Mouse (Mus musculus) CD4-positive, CD25-positive, alpha-beta regulatory T cell, adult 2 months (primary cell): Measurements from ENCODE around the gene Zbtb14.

Experiments used
- DNase-seq: peaks from one replicate; pipeline ENCODE4 v3.0.0-alpha.2; 2012; ENCODE audit warnings: low read depth, low spot score

The Zbtb14 gene

GRCm38 (mm10) chr17:69382511-69383100 lies at the start of gene Zbtb14:
TSS of gene Zbtb14 (plus strand) at chr17:69383050.
- DNase-seq: peak; percentile 96

- DNase-seq: no peak
Observed at GRCm38 (mm10) chr17:69346056-69346455, 36.8 kb upstream of the Zbtb14 start.

GRCm38 (mm10) chr17:69349014-69349531 lies 33.8 kb upstream of the Zbtb14 start:
- DNase-seq: peak; percentile 31

GRCm38 (mm10) chr17:69365049-69365448 lies 17.8 kb upstream of the Zbtb14 start:
- DNase-seq: peak; percentile 71

- no peak for DNase-seq
Observed at GRCm38 (mm10) chr17:69380838-69381237, 2.0 kb upstream of the Zbtb14 start.

- DNase-seq: peak; percentile 84
Observed at GRCm38 (mm10) chr17:69383201-69383940, 521 bp downstream of the Zbtb14 start.

GRCm38 (mm10) chr17:69383941-69384665 lies 1.3 kb downstream of the Zbtb14 start:
- DNase-seq: no peak

GRCm38 (mm10) chr17:69396147-69397033 lies 13.5 kb downstream of the Zbtb14 start:
- DNase-seq: peak; percentile 57

GRCm38 (mm10) chr17:69397163-69397562 lies 14.3 kb downstream of the Zbtb14 start:
- DNase-seq: no peak

GRCm38 (mm10) chr17:69398092-69398491 lies 15.2 kb downstream of the Zbtb14 start:
- no peak for DNase-seq

- peak; percentile 60 for DNase-seq
Observed at GRCm38 (mm10) chr17:69401146-69401545, 18.3 kb downstream of the Zbtb14 start.

- peak; percentile 37 for DNase-seq
Observed at GRCm38 (mm10) chr17:69416163-69416562, 33.3 kb downstream of the Zbtb14 start.

- peak; percentile 96 for DNase-seq
Observed at GRCm38 (mm10) chr17:69416920-69417661, 34.2 kb downstream of the Zbtb14 start.

GRCm38 (mm10) chr17:69417724-69418373 lies 35.0 kb downstream of the Zbtb14 start:
- DNase-seq: peak; percentile 52

- peak; percentile 35 for DNase-seq
Observed at GRCm38 (mm10) chr17:69421592-69421991, 38.7 kb downstream of the Zbtb14 start.

- no peak for DNase-seq
Observed at GRCm38 (mm10) chr17:69437836-69438235, 55.0 kb downstream of the Zbtb14 start.

GRCm38 (mm10) chr17:69438486-69438885 lies 55.6 kb downstream of the Zbtb14 start:
- no peak for DNase-seq

- peak; percentile 80 for DNase-seq
Observed at GRCm38 (mm10) chr17:69438990-69439491, 56.2 kb downstream of the Zbtb14 start, which contains the start of gene Akain1. TSS of gene Akain1 (plus strand) at chr17:69439326.

GRCm38 (mm10) chr17:69439571-69440480 lies 57.0 kb downstream of the Zbtb14 start:
- DNase-seq: no peak
